Comparison of ENCODE assay signal across 27 mouse cellular contexts in genomic region chr1:55900033-55900432, GRCm38 (mm10).
DNase-seq lines count a peak whose midpoint lies in the region; ATAC-seq and TF ChIP-seq lines count a peak whose summit lies in the region.
"Had no signal": no experiment of that assay in that cellular context is flagged by ENCODE, and none has a peak within 500 bp of the region (broad histone marks: within the 10 kb centered on the region; RNA-seq: fewer than 3 reads in every experiment).

No protein-coding gene starts in this region.

- no peaks in the 10 kb centered on the region for H3K9me3 ChIP-seq in forebrain, postnatal 0 days (ENCODE audit: low read length)
- no peaks in the 10 kb centered on the region for H3K9me3 ChIP-seq in midbrain, embryonic 13.5 days
- H3K9me3 ChIP-seq: heart, embryonic 10.5 days; heart, embryonic 15.5 days; intestine, embryonic 15.5 days; limb, embryonic 12.5 days; liver, embryonic 15.5 days; lung, embryonic 15.5 days; stomach, embryonic 15.5 days had no signal

- 32% methylated on average over 3 of the region's 3 CpGs for WGBS in forebrain, postnatal 0 days
- 55% methylated on average over 3 of the region's 3 CpGs for WGBS in midbrain, embryonic 13.5 days

- no peak for TF ChIP-seq POLR2A in brain, embryonic 14.5 days (IDR thresholded peaks at IDR 0.05; ENCODE audit: borderline replicate concordance, extremely low read depth, insufficient read depth, insufficient read length, poor library complexity, severe bottlenecking)

- no peaks in the 10 kb centered on the region for H3K4me1 ChIP-seq in forebrain, postnatal 0 days (ENCODE audit: insufficient read depth)
- no peaks in the 10 kb centered on the region for H3K4me1 ChIP-seq in midbrain, embryonic 13.5 days (replicated peaks)
- H3K4me1 ChIP-seq: heart, embryonic 10.5 days; heart, embryonic 15.5 days; intestine, embryonic 15.5 days; liver, embryonic 15.5 days; lung, embryonic 15.5 days; stomach, embryonic 15.5 days had no signal

- H3K36me3 ChIP-seq in forebrain, postnatal 0 days (ENCODE audit: insufficient read depth), result no peaks in the 10 kb centered on the region
- no peaks in the 10 kb centered on the region for H3K36me3 ChIP-seq in midbrain, embryonic 13.5 days
- H3K36me3 ChIP-seq: heart, embryonic 10.5 days; heart, embryonic 15.5 days; intestine, embryonic 15.5 days; limb, embryonic 12.5 days; liver, embryonic 15.5 days; lung, embryonic 15.5 days; stomach, embryonic 15.5 days had no signal

- H3K9ac ChIP-seq in forebrain, postnatal 0 days, result no peak overlapping the region
- no peak overlapping the region for H3K9ac ChIP-seq in midbrain, embryonic 13.5 days (replicated peaks)
- H3K9ac ChIP-seq: heart, embryonic 15.5 days; intestine, embryonic 15.5 days; limb, embryonic 12.5 days; liver, embryonic 15.5 days; lung, embryonic 15.5 days; stomach, embryonic 15.5 days had no signal

- TF ChIP-seq CTCF in left cerebral cortex, adult 2 months (IDR thresholded peaks at IDR 0.05), result peak; percentile 11; the same call in 1 of the 2 replicates
- no peak for TF ChIP-seq CTCF in brain, embryonic 14.5 days (IDR thresholded peaks at IDR 0.05; ENCODE audit: borderline replicate concordance, extremely low read depth, insufficient read depth, insufficient read length)
- TF ChIP-seq CTCF in forebrain, postnatal 0 days (IDR thresholded peaks at IDR 0.05; ENCODE audit: low read depth), result peak; percentile 22; the same call in 1 of the 2 replicates

- DNase-seq in frontal cortex, postnatal 14 days (ENCODE audit: low spot score in 2 of 2), result no peak
- no peak for DNase-seq in left cerebral cortex, adult 2 months (ENCODE audit: extremely low spot score in 1 of 2, low spot score in 2 of 2)
- DNase-seq in left cerebral cortex, postnatal 10 days (ENCODE audit: extremely low spot score in 1 of 2, low spot score in 2 of 2), result no peak
- DNase-seq in brain, embryonic 14.5 days (ENCODE audit: low read depth), result peak; percentile 73
- DNase-seq in forebrain, postnatal 0 days, result peak; percentile 76
- DNase-seq: adrenal gland, postnatal 14 days; cerebellum, adult 2 months; cerebellum, postnatal 36 days; gastrocnemius, postnatal 25 days; heart, adult 11 months; kidney, adult 2 months; kidney, postnatal 36 days; lung, postnatal 36 days; right cerebral cortex, postnatal 14 days; thymus, postnatal 14 days had no signal

- ATAC-seq in frontal cortex, adult (ENCODE audit: low TSS enrichment), result peak; percentile 84
- ATAC-seq in forebrain, postnatal 0 days, result peak; percentile 86
- ATAC-seq in midbrain, embryonic 13.5 days, result no peak
- ATAC-seq: CD4-positive, CD25-positive, alpha-beta regulatory T cell, adult 4 months; hindbrain, embryonic 16.5 days; intestine, embryonic 15.5 days had no signal

- H3K4me2 ChIP-seq in forebrain, postnatal 0 days (ENCODE audit: low read depth), result no peak overlapping the region
- no peak overlapping the region for H3K4me2 ChIP-seq in midbrain, embryonic 13.5 days (replicated peaks)
- H3K4me2 ChIP-seq: heart, embryonic 15.5 days; intestine, embryonic 15.5 days; limb, embryonic 12.5 days; liver, embryonic 15.5 days; lung, embryonic 15.5 days; midbrain, embryonic 11.5 days; stomach, embryonic 15.5 days had no signal

- peak overlapping the region; percentile 48; the same call in 1 of the 2 replicates for H3K27ac ChIP-seq in left cerebral cortex, adult 2 months
- peak overlapping the region; percentile 70 for H3K27ac ChIP-seq in forebrain, postnatal 0 days (ENCODE audit: low read depth, low read length)
- H3K27ac ChIP-seq in midbrain, embryonic 13.5 days, result no peak overlapping the region
- H3K27ac ChIP-seq: heart, embryonic 10.5 days; heart, embryonic 15.5 days; intestine, embryonic 15.5 days; limb, embryonic 12.5 days; liver, embryonic 15.5 days; lung, embryonic 15.5 days; stomach, embryonic 15.5 days had no signal

- intact Hi-C loops in left cerebral cortex, adult 2 months (cut with DNase I), result no loop called here
- intact Hi-C loops in left cerebral cortex, postnatal 10 days (cut with DNase I), result no loop called here

- H3K4me3 ChIP-seq in left cerebral cortex, adult 2 months, result no peak overlapping the region
- no peak overlapping the region for H3K4me3 ChIP-seq in forebrain, postnatal 0 days (ENCODE audit: low read depth, low read length)
- no peak overlapping the region for H3K4me3 ChIP-seq in midbrain, embryonic 13.5 days (replicated peaks)
- H3K4me3 ChIP-seq: heart, embryonic 10.5 days; heart, embryonic 15.5 days; intestine, embryonic 15.5 days; limb, embryonic 12.5 days; liver, embryonic 15.5 days; lung, embryonic 15.5 days; stomach, embryonic 15.5 days had no signal

- no peaks in the 10 kb centered on the region for H3K27me3 ChIP-seq in forebrain, postnatal 0 days (ENCODE audit: insufficient read depth, low read length)
- H3K27me3 ChIP-seq in midbrain, embryonic 13.5 days, result peaks cover 41% of the 10 kb centered on the region
- H3K27me3 ChIP-seq: intestine, embryonic 15.5 days; liver, embryonic 15.5 days; lung, embryonic 15.5 days; stomach, embryonic 15.5 days had no signal

Comparison
In these comparisons a context has a peak if more than half of its experiments do, and no peak if none do; other contexts are left out.
1. DNase-seq: peak in brain, embryonic 14.5 days (single experiment) and forebrain, postnatal 0 days (single experiment); none in frontal cortex, postnatal 14 days (0 of 2), left cerebral cortex, adult 2 months (0 of 2) and left cerebral cortex, postnatal 10 days (0 of 2).